Mouse (Mus musculus) stomach, postnatal 0 days (tissue): Measurements from ENCODE around the gene Cttn. TPM values are rescaled to one million over a fixed set of nuclear protein-coding genes. Genes with fewer than 3 reads are reported as not detected.

Experiments used
- ATAC-seq: fragments of 200-750 bp; cut with Nextera tagmentation; 2 replicates; pipeline ENCODE4 v1.8.0; 2017; ENCODE audit not compliant: low FRiP score, low TSS enrichment
- DNase-seq: peaks from one replicate; pipeline ENCODE4 v3.0.0-alpha.2; 2016; ENCODE audit warnings: low spot score
- H3K27ac ChIP-seq: fragments of 300-500 bp; sonication (generic); replicated peaks from 2 replicates; pipeline ENCODE4 v1.5.1; 2014; ENCODE audit warnings: mild to moderate bottlenecking, control low read depth
- H3K27me3 ChIP-seq: fragments of 300-500 bp; sonication (generic); 2 replicates; pipeline ENCODE4 v1.6.1; 2014; ENCODE audit warnings: low read length; ENCODE audit not compliant: control insufficient read depth, insufficient read depth
- H3K36me3 ChIP-seq: fragments of 300-500 bp; sonication (generic); 2 replicates; pipeline ENCODE4 v1.6.1; 2014; ENCODE audit warnings: low read length, mixed read lengths; ENCODE audit not compliant: control insufficient read depth, insufficient read depth
- H3K4me1 ChIP-seq: fragments of 300-500 bp; sonication (generic); replicated peaks from 2 replicates; pipeline ENCODE4 v1.6.1; 2014; ENCODE audit warnings: antibody characterized with exemption; ENCODE audit not compliant: control insufficient read depth, insufficient read depth
- H3K4me2 ChIP-seq: fragments of 300-500 bp; sonication (generic); replicated peaks from 2 replicates; pipeline ENCODE4 v1.6.1; 2014; ENCODE audit warnings: low read depth, mild to moderate bottlenecking, control low read depth, moderate library complexity
- H3K4me3 ChIP-seq: fragments of 300-500 bp; sonication (generic); 2 replicates; pipeline ENCODE4 v1.5.1; 2014; ENCODE audit warnings: low read depth, low read length, control low read depth
- H3K9ac ChIP-seq: fragments of 300-500 bp; sonication (generic); 2 replicates; pipeline ENCODE4 v1.6.1; 2014; ENCODE audit warnings: mild to moderate bottlenecking, low read length, control low read depth, mixed read lengths
- H3K9me3 ChIP-seq: fragments of 300-500 bp; sonication (generic); 2 replicates; pipeline ENCODE4 v1.6.1; 2016; ENCODE audit warnings: low read length; ENCODE audit not compliant: control insufficient read depth
- CTCF ChIP-seq: IDR thresholded peaks from 2 replicates; pipeline ENCODE4 v1.5.1; 2016; ENCODE audit warnings: antibody characterized with exemption, low read depth, mild to moderate bottlenecking, moderate library complexity
- EP300 ChIP-seq: optimal IDR thresholded peaks from 2 replicates; pipeline ENCODE3; 2016; ENCODE audit warnings: antibody characterized with exemption
- WGBS: fragments of 180-500 bp; shearing (Covaris S2); extraction: QIAGEN DNeasy Blood & Tissue Kit; methylation state at CpG from one replicate; pipeline ENCODE4 v1.1.7; 2014; 5-methylcytosine and 5-hydroxymethylcytosine counted together
- polyA plus RNA-seq: library from polyadenylated mRNA; unstranded; fragments of >200 nt; fragmentation: Nextera tagmentation; extraction: Ambion mirVana; gene quantifications from 2 replicates; pipeline ENCODE4 v1.2.1, GENCODE M21; 2015

Gene Cttn
- polyA plus RNA-seq, 1 experiment from 2014 or later = 137 TPM

DNA sequence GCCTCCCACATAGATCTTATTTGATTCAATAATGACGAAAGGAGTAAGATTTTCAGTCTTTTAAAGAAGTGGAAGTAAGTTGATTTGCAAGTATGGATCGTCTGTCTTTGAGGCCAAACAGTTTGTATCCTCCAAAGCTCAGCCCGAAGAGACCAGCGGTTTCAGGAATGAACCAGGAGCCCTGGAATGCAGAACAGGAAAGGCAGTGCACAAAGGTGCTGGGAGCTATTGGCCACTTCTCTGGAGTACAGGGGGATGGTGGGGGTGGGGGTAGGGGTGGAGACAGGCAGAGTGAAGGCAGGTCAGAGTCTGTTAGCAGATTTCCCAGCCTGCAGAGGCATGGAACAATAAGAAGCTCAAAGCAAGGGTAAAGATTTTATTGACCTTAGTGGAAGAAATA lies 2.7 kb upstream of the Cttn start:
- no peak for TF ChIP-seq CTCF
- TF ChIP-seq EP300 = no peak
- Histone ChIP-seq H3K27ac (no peak overlapping the region), H3K9me3 (no peaks in the 10 kb centered on the region), H3K4me3 (no peak overlapping the region), H3K27me3 (no peaks in the 10 kb centered on the region), H3K4me1 (no peaks in the 10 kb centered on the region), H3K9ac (no peak overlapping the region), H3K4me2 (no peak overlapping the region), H3K36me3 (0 out of 2 replicates have a peak, but pooled peaks cover 4% of the 10 kb centered on the region)
- 42% methylated on average over 4 of the region's 4 CpGs for WGBS
- no peak for DNase-seq
- no peak for ATAC-seq

DNA sequence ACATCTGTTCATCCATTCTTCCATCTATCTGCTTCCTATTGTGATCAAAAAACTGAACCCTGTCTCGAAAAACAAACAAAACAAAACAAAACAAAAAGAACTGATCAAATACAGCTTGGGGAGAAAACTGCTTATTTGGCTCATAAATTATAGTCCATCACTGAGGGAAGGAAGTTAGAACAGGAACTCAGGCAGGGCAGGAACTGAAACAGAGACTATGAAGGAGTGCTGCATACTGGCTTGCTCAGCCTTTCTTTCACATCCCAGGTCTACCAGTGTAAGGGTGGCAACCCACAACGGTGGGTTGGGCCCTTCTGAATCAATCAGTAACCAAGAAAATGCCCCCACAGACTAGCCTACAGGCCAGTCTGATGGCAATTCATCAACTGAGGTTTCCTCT lies 294 bp upstream of the Cttn start:
- H3K4me1 ChIP-seq = no peaks in the 10 kb centered on the region
- WGBS = 64% methylated on average over 2 of the region's 2 CpGs
- 0 out of 2 replicates have a peak, but pooled peaks cover 4% of the 10 kb centered on the region for H3K36me3 ChIP-seq
- ATAC-seq = no peak
- H3K4me2 ChIP-seq = peak overlapping the region; percentile 77
- no peak for TF ChIP-seq EP300
- TF ChIP-seq CTCF = no peak
- DNase-seq = no peak
- no peaks in the 10 kb centered on the region for H3K9me3 ChIP-seq
- H3K27me3 ChIP-seq = no peaks in the 10 kb centered on the region
- H3K9ac ChIP-seq = peak overlapping the region; percentile 98; the same call in 1 of the 2 replicates
- peak overlapping the region; percentile 98; the same call in 1 of the 2 replicates for H3K27ac ChIP-seq
- H3K4me3 ChIP-seq = peak overlapping the region; percentile 90

DNA sequence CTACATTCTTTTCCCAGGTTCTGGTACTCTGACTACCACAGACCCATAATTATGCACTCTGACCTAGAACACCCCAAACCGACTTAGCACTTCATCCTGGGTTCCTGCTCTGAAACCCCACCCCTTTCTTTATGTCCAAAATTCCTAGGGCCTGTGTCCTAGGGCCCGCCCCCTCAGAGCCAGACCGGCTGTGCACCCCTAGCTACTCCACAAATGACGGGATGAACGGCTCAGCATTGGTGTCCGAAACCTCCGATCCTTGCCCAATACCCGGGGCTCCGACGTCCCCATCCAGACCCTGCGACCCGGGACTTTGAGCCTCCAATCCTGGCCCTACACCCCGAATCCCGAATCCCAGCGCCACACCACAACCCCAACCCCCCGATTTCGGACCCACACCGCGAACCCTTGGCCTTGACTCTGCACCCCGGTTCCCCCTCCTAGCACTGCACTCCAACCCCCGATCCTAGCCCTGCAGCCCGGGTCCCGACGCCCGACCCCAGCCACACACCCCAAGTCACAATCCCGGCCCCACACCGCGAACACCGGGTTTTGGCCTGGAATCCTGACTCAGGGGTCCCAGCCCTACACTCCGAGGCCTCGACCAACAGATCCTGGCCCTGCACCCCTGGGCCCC lies 783 bp downstream of the Cttn start:
- Histone ChIP-seq H3K27me3 (no peaks in the 10 kb centered on the region), H3K36me3 (peaks cover 5% of the 10 kb centered on the region; the same call in 1 of the 2 replicates), H3K9ac (peak overlapping the region; percentile 98), H3K4me1 (no peaks in the 10 kb centered on the region), H3K27ac (peak overlapping the region; percentile 98), H3K4me2 (peak overlapping the region; percentile 77), H3K9me3 (no peaks in the 10 kb centered on the region), H3K4me3 (peak overlapping the region; percentile 90)
- ATAC-seq (peak; percentile 38), DNase-seq (peak; percentile 42)
- 2% methylated on average over 31 of the region's 31 CpGs for WGBS
- no peak for TF ChIP-seq EP300
- no peak for TF ChIP-seq CTCF

DNA sequence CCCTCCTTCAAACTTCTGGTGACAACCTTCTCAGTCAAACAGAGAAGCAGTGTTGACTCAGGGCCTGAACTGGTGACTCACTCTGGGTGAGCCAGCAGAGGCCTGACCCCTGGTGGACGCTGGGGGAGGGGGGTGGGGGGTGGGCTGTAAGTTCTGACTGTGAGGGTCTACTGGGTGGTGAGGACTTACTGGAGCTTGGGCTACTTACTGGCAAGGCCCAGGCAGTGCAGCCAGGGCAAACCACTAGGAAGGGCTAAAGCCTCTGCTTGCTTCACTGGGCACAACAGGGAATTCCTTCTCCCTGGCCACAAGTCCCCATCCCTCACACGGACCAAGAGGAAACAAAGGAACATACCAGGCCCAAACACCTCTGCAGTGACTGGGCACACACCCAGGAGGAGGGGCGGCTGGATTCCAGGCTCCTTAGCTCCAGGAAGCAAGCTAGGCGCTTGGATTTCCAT lies 1.6 kb downstream of the Cttn start:
- Histone ChIP-seq H3K27ac (peak overlapping the region; percentile 98), H3K36me3 (peaks cover 6% of the 10 kb centered on the region; the same call in 1 of the 2 replicates), H3K4me3 (peak overlapping the region; percentile 90), H3K4me2 (peak overlapping the region; percentile 77), H3K4me1 (no peaks in the 10 kb centered on the region), H3K27me3 (no peaks in the 10 kb centered on the region), H3K9me3 (no peaks in the 10 kb centered on the region), H3K9ac (peak overlapping the region; percentile 98)
- WGBS = 11% methylated on average over 4 of the region's 4 CpGs
- DNase-seq (peak; percentile 86), ATAC-seq (peak; percentile 79)
- peak; percentile 57 for TF ChIP-seq CTCF
- TF ChIP-seq EP300 = no peak

DNA sequence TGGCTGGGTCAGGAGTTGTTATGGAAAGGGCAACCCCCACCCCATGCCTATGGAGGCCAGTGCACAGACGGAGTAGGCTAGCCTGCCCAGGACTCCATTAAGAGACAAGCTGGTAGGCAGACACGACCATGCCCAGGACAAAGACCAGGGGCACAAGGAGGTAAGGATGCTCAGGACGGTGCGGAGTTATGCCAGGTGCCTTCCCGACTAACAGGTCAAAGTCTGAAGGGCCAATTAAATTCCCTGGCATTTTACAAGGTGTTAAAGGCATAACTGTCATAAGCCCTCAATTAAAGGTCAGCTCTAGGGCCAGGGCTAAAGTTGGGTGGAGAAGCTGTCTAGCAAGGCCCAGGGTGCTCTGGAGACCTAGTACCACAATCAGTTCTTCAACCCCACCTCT lies 2.1 kb downstream of the Cttn start:
- H3K4me3 ChIP-seq = no peak overlapping the region
- WGBS = 77% methylated on average over 5 of the region's 5 CpGs

DNA sequence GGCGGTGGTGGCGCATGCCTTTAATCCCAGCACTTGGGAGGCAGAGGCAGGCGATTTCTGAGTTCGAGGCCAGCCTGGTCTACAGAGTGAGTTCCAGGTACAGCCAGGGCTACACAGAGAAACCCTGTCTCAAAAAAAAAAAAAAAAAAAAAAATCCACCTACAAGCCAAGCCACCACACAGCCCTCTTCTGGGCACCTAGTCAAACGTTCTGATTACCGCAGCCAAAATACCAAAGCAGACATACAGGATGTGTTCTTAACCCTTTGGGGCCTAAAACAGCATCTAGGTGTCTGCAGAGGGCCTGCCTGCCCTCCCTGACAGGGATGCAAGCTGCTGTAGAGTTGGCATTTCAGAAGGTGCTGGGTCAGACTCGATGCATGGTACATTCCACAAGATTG lies 8.2 kb downstream of the Cttn start:
- Histone ChIP-seq H3K4me2 (no peak overlapping the region), H3K9me3 (no peaks in the 10 kb centered on the region), H3K9ac (no peak overlapping the region), H3K4me3 (no peak overlapping the region), H3K4me1 (no peaks in the 10 kb centered on the region), H3K27ac (no peak overlapping the region), H3K36me3 (peaks cover 54% of the 10 kb centered on the region), H3K27me3 (no peaks in the 10 kb centered on the region)
- DNase-seq = no peak
- 80% methylated on average over 7 of the region's 7 CpGs for WGBS
- TF ChIP-seq CTCF (no peak), EP300 (no peak)
- ATAC-seq = no peak

More for the DNA sequence above, 2.1 kb downstream of the Cttn start:
- peak overlapping the region; percentile 77; the same call in 1 of the 2 replicates for H3K4me2 ChIP-seq
- ATAC-seq (no peak), DNase-seq (no peak)
- H3K9ac ChIP-seq = no peak overlapping the region
- TF ChIP-seq CTCF (no peak), EP300 (no peak)
- peak overlapping the region; percentile 98 for H3K27ac ChIP-seq
- no peaks in the 10 kb centered on the region for H3K27me3 ChIP-seq
- no peaks in the 10 kb centered on the region for H3K9me3 ChIP-seq
- H3K4me1 ChIP-seq = no peaks in the 10 kb centered on the region
- H3K36me3 ChIP-seq = peaks cover 8% of the 10 kb centered on the region; the same call in 1 of the 2 replicates
